Mouse (Mus musculus) lung, postnatal 0 days (tissue): ENCODE measurements around the gene Vezt.

Source experiments
- CTCF ChIP-seq: IDR thresholded peaks from 2 replicates; pipeline ENCODE4 v1.5.1; 2016; ENCODE audit warnings: antibody characterized with exemption, mild to moderate bottlenecking
- EP300 ChIP-seq: IDR thresholded peaks from 2 replicates; pipeline ENCODE4 v1.6.1; 2016; ENCODE audit warnings: antibody characterized with exemption, mild to moderate bottlenecking, control low read depth

- no peak for TF ChIP-seq CTCF
- TF ChIP-seq EP300 = no peak
Observed at GRCm38 (mm10) chr10:93915531-93916275, 119.9 kb downstream of the Vezt start.
